Mouse (Mus musculus) stomach, embryonic 15.5 days (tissue): ENCODE measurements around the gene 4930404N11Rik. TPM values are rescaled to one million over a fixed set of nuclear protein-coding genes. Genes with fewer than 3 reads are reported as not detected.

Experiments used
- ATAC-seq: fragments of 200-750 bp; cut with Nextera tagmentation; 2 replicates; pipeline ENCODE4 v1.8.0; 2017; ENCODE audit warnings: low read depth, moderate number of reproducible peaks, moderate TSS enrichment; ENCODE audit not compliant: insufficient read depth, low FRiP score
- H3K27ac ChIP-seq: fragments of 300-500 bp; sonication (generic); 2 replicates; pipeline ENCODE4 v1.5.1; 2015; ENCODE audit warnings: mild to moderate bottlenecking, inconsistent platforms
- H3K27me3 ChIP-seq: fragments of 300-500 bp; sonication (generic); replicated peaks from 2 replicates; pipeline ENCODE4 v1.6.1; 2015; ENCODE audit warnings: inconsistent platforms
- H3K36me3 ChIP-seq: fragments of 300-500 bp; sonication (generic); 2 replicates; pipeline ENCODE4 v1.6.1; 2015; ENCODE audit warnings: inconsistent platforms
- H3K4me1 ChIP-seq: fragments of 300-500 bp; sonication (generic); 2 replicates; pipeline ENCODE4 v1.6.1; 2015; ENCODE audit warnings: inconsistent platforms
- H3K4me2 ChIP-seq: fragments of 300-500 bp; sonication (generic); 2 replicates; pipeline ENCODE4 v1.6.1; 2015; ENCODE audit warnings: mild to moderate bottlenecking, inconsistent platforms
- H3K4me3 ChIP-seq: fragments of 300-500 bp; sonication (generic); replicated peaks from 2 replicates; pipeline ENCODE4 v1.5.1; 2015; ENCODE audit warnings: inconsistent platforms
- H3K9ac ChIP-seq: fragments of 300-500 bp; sonication (generic); 2 replicates; pipeline ENCODE4 v1.6.1; 2015; ENCODE audit warnings: inconsistent platforms
- H3K9me3 ChIP-seq: fragments of 300-500 bp; sonication (generic); 2 replicates; pipeline ENCODE4 v1.6.1; 2016; ENCODE audit warnings: inconsistent platforms
- WGBS: fragments of 180-500 bp; shearing (Covaris S2); methylation state at CpG from one replicate; pipeline ENCODE4 v1.1.7; 2015; 5-methylcytosine and 5-hydroxymethylcytosine counted together
- polyA plus RNA-seq: library from polyadenylated mRNA; unstranded; fragments of >200 nt; fragmentation: Nextera tagmentation; extraction: Ambion mirVana; gene quantifications from 2 replicates; pipeline ENCODE4 v1.2.1, GENCODE M21; 2015

The 4930404N11Rik gene
- polyA plus RNA-seq, 1 experiment from 2014 or later: 1.5 TPM

DNA sequence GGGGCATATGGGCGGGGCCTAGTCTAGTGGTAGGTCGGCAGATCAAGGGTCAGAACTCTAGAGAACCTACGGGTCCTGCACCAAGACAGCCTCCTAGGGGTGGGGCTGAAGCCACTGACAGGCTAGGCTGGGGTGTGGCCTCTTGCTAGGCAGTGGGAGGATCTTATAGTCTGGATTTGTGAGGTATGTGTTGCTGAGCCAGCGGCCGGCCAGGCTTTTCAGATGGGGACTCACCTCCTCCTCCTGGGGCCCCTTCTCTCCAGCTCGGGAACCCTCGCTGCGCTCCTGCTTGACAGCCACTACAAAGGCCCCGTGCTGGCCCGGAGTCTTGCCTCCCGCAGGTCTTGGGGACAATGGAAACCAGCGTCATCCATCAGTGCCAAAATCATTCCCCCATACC is 16.5 kb downstream of the 4930404N11Rik start:
- peak overlapping the region; percentile 81 for H3K4me3 ChIP-seq
- no peak overlapping the region for H3K9ac ChIP-seq
- 0 out of 2 replicates have a peak, but pooled peaks cover 6% of the 10 kb centered on the region for H3K27me3 ChIP-seq
- H3K27ac ChIP-seq: peak overlapping the region; percentile 76
- peak; percentile 35; the same call in 1 of the 2 replicates for ATAC-seq
- peak overlapping the region; percentile 77 for H3K4me2 ChIP-seq
- no peaks in the 10 kb centered on the region for H3K9me3 ChIP-seq
- H3K4me1 ChIP-seq: peaks cover 38% of the 10 kb centered on the region
- peaks cover 16% of the 10 kb centered on the region for H3K36me3 ChIP-seq
- 6% methylated on average over 12 of the region's 12 CpGs for WGBS

DNA sequence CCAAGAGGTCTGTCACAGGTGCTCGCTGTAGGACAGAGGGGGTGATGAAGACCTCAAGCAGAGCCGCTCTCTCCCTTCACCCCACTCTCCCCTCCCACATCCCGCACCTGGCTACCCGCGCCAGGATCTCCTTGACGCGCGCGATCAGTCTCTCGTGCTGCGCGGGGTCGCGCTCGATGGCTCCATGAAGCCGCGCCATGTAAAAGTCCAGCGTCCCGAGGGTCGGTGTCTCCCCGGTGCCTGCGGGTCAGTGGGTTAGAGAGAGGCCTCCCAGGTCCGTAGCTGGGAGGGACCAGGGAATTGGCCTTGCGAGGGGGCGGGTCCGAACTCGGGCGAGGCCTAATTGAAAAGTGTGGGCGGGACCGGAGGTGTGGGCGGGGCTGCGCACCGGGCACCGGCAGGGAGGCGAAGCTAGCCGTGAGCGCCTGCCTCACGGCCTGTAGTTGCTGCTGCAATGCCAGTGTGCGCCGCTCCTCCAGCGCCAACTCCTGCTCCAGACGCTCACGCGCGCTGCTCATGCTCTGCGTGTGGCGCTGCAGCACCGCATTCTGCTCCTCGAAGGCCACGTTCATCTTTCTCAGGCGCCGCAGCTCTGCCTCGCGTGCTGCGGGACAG is 19.1 kb downstream of the 4930404N11Rik start:
- peak; percentile 5; the same call in 1 of the 2 replicates for ATAC-seq
- H3K4me3 ChIP-seq: peak overlapping the region; percentile 35
- 14% methylated on average over 55 of the region's 55 CpGs for WGBS
- no peaks in the 10 kb centered on the region for H3K9me3 ChIP-seq
- peak overlapping the region; percentile 67; the same call in 1 of the 2 replicates for H3K27ac ChIP-seq
- peaks cover 38% of the 10 kb centered on the region for H3K4me1 ChIP-seq
- H3K36me3 ChIP-seq: peaks cover 16% of the 10 kb centered on the region
- peak overlapping the region; percentile 70 for H3K4me2 ChIP-seq
- H3K9ac ChIP-seq: peak overlapping the region; percentile 19; the same call in 1 of the 2 replicates
- H3K27me3 ChIP-seq: peaks cover 21% of the 10 kb centered on the region

DNA sequence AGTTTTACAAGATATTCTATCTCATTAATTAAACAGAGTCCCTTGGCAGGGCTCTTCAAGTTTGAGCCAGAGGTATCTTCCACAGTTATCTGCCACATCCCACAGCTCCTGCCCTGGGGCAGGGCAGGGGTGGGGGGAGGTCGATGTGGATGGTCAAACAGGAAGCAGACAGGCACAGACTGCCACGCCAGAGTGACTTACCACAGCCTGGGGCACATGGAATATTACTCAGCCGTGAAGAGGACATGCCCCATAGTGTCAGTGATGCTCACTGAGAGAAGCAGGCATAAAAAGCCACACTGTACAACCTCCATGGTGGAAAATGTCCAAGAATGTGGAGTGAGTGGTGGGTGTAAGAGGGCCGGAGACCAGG is 20.5 kb downstream of the 4930404N11Rik start:
- H3K4me2 ChIP-seq: no peak overlapping the region
- H3K4me1 ChIP-seq: peaks cover 35% of the 10 kb centered on the region
- WGBS: 85% methylated on average over 4 of the region's 4 CpGs
- peaks cover 16% of the 10 kb centered on the region for H3K36me3 ChIP-seq
- no peaks in the 10 kb centered on the region for H3K9me3 ChIP-seq
- H3K4me3 ChIP-seq: no peak overlapping the region
- no peak overlapping the region for H3K9ac ChIP-seq
- no peak overlapping the region for H3K27ac ChIP-seq
- H3K27me3 ChIP-seq: peaks cover 21% of the 10 kb centered on the region
- ATAC-seq: no peak

DNA sequence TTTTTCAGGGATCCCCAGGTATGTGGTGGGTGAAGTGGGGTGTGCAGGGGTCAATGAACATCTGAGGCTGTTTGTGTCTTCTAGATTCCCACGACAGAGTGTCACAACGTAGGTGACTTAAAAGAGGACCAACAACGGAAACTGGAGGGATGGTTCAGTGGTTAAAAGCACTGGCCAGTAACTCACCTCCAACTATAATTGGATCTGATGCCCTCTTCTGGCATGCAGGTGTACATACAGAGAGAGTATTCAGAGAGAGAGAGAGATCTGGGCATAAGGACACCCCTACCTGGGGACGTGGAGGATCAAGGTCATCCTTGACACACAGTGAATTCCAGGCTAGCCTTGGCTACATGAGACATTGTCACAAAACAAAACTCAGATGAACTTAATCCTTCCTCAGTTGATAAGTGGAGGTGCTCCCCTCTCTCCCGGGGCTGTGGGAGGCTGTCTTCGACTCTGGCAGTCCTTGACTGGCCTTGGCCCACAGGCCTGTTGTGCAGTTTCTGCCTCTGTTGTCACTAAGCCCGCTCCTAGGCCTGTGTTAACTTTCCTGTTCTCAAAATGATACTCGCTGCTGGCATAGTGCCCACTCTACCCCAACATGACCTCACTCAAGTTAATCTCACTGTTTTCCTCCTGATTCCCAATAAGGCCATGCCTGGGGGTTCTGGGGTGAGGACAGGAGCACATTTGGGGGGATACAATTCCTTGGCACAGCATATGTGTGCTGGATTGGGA is 21.0 kb downstream of the 4930404N11Rik start:
- peaks cover 32% of the 10 kb centered on the region for H3K4me1 ChIP-seq
- H3K4me2 ChIP-seq: no peak overlapping the region
- H3K36me3 ChIP-seq: peaks cover 16% of the 10 kb centered on the region
- no peak overlapping the region for H3K9ac ChIP-seq
- H3K9me3 ChIP-seq: no peaks in the 10 kb centered on the region
- no peak for ATAC-seq
- WGBS: 48% methylated on average over 8 of the region's 8 CpGs
- peaks cover 21% of the 10 kb centered on the region for H3K27me3 ChIP-seq
- H3K4me3 ChIP-seq: no peak overlapping the region
- no peak overlapping the region for H3K27ac ChIP-seq

DNA sequence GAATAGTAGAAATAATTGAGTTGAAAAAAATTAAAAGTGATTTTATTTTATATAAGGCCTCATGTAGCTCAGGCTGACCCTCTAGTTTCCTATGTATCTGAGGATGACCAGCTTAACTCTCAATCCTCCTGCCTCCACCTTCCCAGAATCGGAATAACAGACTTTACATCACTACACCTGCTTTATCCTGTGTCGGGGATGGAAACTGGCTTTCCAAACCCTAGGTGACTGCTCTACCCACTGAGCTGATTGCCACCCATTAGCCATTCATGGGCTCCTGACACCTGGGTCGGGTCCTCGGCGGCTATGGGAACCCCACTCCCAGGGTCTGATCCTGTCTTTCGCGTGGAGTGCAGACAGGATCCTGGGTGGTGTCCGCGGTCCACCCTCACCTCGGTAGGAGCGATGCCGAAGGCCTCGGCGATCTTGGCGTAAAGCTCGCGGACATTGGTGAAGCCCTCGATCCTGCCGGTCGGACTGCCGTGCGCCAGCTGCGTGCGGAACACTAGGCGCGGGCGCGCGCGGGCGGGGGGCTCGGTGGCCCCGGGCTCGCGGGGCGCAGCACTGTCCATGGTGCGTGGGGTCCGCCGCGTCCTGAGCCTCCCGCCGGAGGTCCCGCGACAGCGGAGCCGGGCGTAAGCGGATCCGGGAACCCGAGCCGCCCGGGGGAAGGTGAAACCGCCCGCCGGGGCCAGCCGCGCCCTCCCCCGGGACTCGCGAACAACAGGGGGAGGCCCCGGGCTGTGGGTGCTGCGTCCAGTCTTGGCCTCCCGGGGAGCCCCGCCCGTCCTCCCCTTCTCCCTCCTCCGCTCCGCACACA is 22.7 kb downstream of the 4930404N11Rik start, which contains the start of gene Gipc3:
Gipc3 (minus strand) TSS at position 581 of the 820 bp plus-strand sequence.
- H3K4me3 ChIP-seq: peak within 1 kb of the TSS; percentile 47

DNA sequence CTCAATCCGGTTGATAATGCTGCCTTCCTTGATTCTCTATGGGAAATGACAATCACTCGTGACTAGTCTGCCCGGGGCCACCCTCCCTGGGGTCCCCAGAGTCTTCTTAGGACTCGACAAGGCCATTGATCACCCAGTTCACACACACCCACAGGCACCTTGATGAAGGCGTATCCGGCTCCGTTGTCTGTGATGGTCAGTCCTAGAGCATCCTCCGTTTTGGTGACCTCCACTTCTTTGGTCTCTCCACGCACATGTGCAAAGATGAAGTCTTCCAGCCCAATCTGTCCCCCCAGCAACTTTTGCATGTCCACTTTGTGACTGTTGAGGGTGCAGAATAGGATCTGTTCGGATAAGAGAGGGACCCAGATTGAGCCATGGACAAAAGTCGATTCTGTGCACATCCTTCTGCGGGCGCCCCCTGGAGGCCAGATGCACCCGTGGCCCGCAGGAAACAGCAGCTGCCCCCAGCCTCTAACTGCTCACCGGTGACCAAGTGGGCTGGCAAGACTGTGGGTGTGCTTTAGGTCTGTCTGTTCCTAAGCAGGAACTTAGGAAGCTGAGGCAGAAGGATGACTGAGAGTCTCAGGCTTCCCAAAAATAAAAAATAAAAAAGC is 24.2 kb downstream of the 4930404N11Rik start:
- Histone ChIP-seq H3K9me3 (no peaks in the 10 kb centered on the region), H3K27me3 (peaks cover 30% of the 10 kb centered on the region), H3K4me2 (no peak overlapping the region), H3K9ac (no peak overlapping the region), H3K27ac (no peak overlapping the region), H3K4me3 (no peak overlapping the region), H3K36me3 (no peaks in the 10 kb centered on the region; the same call in 1 of the 2 replicates), H3K4me1 (peaks cover 13% of the 10 kb centered on the region)
- WGBS: 35% methylated on average over 16 of the region's 16 CpGs
- ATAC-seq: no peak

More for the DNA sequence above, 22.7 kb downstream of the 4930404N11Rik start, which contains the start of gene Gipc3:
- H3K36me3 ChIP-seq: peaks cover 7% of the 10 kb centered on the region; the same call in 1 of the 2 replicates
- H3K27ac ChIP-seq: no peak within 1 kb of the TSS
- peaks cover 23% of the 10 kb centered on the region for H3K4me1 ChIP-seq
- no peak for ATAC-seq
- no peak within 1 kb of the TSS for H3K9ac ChIP-seq
- 4% methylated on average over 63 of the region's 67 CpGs for WGBS
- peak within 1 kb of the TSS; percentile 84 for H3K4me2 ChIP-seq
- H3K27me3 ChIP-seq: peaks cover 23% of the 10 kb centered on the region
- no peaks in the 10 kb centered on the region for H3K9me3 ChIP-seq

DNA sequence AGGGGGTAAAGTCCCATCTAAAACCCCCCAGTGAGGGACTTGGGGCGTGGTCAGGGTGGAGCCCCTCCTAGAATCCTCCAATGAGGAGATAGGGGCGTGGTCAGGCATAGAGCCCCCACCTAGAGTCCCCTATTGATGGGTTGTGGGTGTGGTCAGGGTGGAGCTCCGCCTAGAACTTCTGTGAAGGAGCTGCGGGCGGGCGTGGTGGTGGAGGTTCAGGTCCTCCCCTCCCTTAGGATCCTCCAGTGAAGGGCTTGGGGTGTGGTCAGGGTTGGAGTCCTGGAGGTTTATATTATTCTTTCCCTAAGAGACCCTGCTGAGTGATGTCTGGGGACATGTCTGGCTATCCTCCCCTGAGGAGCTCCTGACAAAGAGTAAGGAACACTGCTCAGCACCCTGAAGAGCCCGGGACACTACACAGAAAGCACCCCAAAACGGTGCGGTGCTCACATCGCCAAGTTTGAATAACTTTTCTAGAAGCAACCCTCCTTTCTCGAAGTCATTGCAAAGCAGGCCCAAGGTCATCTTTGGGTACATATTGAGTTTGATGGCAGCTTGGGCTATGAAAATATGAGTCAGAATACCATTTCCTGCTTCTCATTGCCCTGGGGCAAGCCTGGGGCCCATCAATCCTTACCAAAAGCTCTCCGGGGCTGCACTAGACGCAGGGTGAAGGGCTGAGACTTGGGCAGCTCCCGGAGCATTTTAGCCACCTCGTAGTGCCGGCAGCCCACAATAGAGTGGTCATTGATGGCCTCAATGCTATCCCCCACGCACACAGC is 24.9 kb downstream of the 4930404N11Rik start:
- no peak overlapping the region for H3K4me3 ChIP-seq
- no peaks in the 10 kb centered on the region for H3K9me3 ChIP-seq
- WGBS: 43% methylated on average over 17 of the region's 17 CpGs
- no peak overlapping the region for H3K4me2 ChIP-seq
- no peak overlapping the region for H3K27ac ChIP-seq
- H3K27me3 ChIP-seq: peaks cover 30% of the 10 kb centered on the region
- no peak for ATAC-seq
- H3K4me1 ChIP-seq: peaks cover 15% of the 10 kb centered on the region
- H3K36me3 ChIP-seq: no peaks in the 10 kb centered on the region
- H3K9ac ChIP-seq: no peak overlapping the region

DNA sequence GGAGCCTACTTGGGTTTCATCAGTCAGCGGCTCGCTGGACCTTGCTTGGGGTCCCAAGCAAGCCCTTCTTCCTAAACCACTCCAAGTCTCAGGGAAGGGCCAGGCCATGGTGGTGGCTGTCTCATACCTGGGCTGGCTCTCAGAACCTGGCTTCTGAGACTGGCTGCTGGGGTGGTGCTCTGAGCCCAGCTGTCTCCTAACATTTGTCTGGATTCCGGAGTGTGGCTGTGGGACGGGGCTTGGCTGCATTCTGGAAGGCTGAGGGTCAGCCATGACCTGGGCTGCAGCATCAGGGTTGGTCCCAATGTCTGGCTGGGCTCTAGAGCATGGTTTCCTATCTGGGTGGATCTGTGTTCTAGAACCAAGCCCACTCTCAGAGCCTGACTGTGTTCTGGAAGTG is 29.1 kb downstream of the 4930404N11Rik start:
- Histone ChIP-seq H3K4me3 (no peak overlapping the region), H3K9me3 (no peaks in the 10 kb centered on the region), H3K27ac (peak overlapping the region; percentile 86), H3K9ac (no peak overlapping the region), H3K4me2 (no peak overlapping the region), H3K27me3 (0 out of 2 replicates have a peak, but pooled peaks cover 14% of the 10 kb centered on the region), H3K4me1 (peaks cover 38% of the 10 kb centered on the region), H3K36me3 (no peaks in the 10 kb centered on the region)
- 81% methylated on average over 4 of the region's 4 CpGs for WGBS
- no peak for ATAC-seq

DNA sequence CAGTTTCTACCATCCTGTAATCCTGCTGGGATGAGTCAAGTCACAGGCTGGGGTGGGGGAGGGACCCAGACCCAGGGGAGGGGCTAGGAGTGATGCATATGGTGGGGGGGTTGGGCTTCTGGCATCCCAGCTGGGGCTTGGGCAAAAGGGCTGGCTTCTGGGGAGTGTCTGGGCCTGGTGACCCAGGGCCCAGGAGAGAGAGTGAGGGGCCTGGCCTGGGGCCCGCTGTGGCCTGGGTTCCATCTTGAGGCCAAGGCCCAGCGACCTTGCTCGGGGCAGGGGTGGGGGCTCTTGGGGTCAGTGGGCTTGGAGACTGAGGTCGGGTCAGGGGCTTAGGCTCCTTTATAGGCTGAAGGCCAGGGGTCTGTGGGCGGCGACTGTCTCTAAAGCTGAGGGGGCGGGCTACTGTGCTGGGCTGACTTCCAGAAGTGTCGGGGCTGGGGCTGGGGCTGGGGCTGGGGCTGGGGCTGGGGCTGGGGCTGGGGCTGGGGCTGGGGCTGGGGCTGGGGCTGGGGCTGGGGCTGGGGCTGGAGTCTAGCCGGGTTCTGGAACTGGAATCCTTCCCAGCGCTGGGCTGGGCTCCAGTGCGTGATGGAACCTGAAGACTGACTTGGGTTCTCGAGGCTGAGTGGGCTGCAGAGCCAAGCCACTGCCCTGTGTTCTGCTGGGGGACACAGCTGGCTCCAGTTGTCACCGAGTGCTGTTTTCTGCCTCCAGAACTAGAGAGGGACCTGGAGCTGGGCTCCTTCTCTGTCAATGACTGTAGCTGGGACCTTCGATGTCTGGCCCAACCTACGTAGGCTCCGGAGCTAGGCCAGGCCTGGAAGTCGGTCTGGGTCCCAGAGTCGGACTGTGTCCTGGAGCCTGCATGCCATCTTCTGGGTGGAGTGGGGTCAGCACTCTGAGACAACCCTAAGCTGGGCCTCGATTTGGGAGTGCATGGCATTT is 29.9 kb downstream of the 4930404N11Rik start:
- peak overlapping the region; percentile 94 for H3K27ac ChIP-seq
- H3K4me3 ChIP-seq: no peak overlapping the region
- no peaks in the 10 kb centered on the region for H3K9me3 ChIP-seq
- no peak overlapping the region for H3K9ac ChIP-seq
- 34% methylated on average over 16 of the region's 19 CpGs for WGBS
- peak; percentile 54 for ATAC-seq
- 0 out of 2 replicates have a peak, but pooled peaks cover 14% of the 10 kb centered on the region for H3K27me3 ChIP-seq
- peak overlapping the region; percentile 40 for H3K4me2 ChIP-seq
- no peaks in the 10 kb centered on the region for H3K36me3 ChIP-seq
- H3K4me1 ChIP-seq: peaks cover 41% of the 10 kb centered on the region

DNA sequence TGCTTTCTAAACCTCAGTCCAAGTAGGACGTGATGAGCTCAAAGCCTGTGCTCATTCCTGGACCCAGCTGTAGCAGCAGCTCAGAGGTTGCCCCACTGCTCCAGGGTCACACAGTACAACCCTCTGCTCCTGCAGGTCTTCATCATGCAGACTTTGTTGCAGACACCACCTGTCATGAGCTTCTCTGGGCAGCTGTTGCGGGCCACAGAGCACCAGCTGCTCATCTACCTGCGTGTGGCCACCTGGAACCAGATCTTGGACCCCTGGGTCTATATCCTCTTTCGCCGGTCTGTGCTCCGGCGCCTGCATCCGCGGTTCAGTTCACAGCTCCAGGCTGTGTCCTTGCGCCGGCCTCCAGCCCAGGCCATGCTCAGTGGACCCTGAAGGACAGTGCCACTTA is 31.3 kb downstream of the 4930404N11Rik start:
- Histone ChIP-seq H3K4me3 (no peak overlapping the region), H3K4me2 (no peak overlapping the region), H3K9me3 (no peaks in the 10 kb centered on the region), H3K27me3 (0 out of 2 replicates have a peak, but pooled peaks cover 14% of the 10 kb centered on the region), H3K9ac (no peak overlapping the region), H3K36me3 (no peaks in the 10 kb centered on the region), H3K27ac (peak overlapping the region; percentile 94), H3K4me1 (peaks cover 49% of the 10 kb centered on the region)
- 71% methylated on average over 11 of the region's 11 CpGs for WGBS
- no peak for ATAC-seq
